Comparison of ENCODE assay signal across 8 mouse cellular contexts in the genomic region with DNA sequence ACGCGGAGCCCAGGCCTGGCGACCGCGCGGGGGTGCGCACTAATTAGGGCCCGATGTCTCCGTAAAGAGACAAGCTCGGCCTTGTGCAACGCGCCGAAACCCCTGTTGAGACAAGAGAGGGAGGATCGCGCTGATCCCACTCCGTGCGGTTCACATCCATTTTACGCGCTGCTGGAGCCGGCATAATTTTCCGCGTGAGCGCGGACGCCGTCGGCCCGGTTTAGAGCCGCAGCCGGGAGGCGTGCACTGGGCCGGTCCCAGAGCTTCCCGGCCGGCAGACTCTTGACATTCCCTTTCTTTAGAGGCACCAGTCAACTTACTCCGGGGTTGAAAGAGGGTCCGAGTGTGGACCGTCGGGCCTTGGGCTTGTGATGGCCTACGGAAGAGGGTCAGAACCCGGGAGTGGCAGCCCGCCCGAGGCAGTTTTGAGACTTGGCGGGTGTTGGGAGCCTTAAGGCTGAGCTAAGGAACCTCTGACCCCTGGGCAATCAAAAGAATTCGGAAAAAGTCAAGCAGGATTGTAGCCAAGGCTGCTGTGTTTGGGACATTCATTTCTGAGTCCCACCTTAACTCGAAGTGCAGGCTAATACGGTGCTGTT. TPM values are rescaled to one million over a fixed set of nuclear protein-coding genes. Genes with fewer than 3 reads are reported as not detected.
A peak's percentile ranks its signal among the peaks of the same experiment; 100 is the strongest.
DNase-seq lines count a peak whose midpoint lies in the region; ATAC-seq and TF ChIP-seq lines count a peak whose summit lies in the region.

No protein-coding gene starts in this region.

- H3K9me3 ChIP-seq in CH12.LX (replicated peaks; ENCODE audit: low read length), result no peaks in the 10 kb centered on the region
- H3K9me3 ChIP-seq in forebrain, embryonic 13.5 days (replicated peaks), result no peaks in the 10 kb centered on the region
- no peaks in the 10 kb centered on the region for H3K9me3 ChIP-seq in liver, embryonic 13.5 days (replicated peaks)

- ATAC-seq in forebrain, embryonic 13.5 days, result peak; percentile 72; the same call in 1 of the 2 replicates
- ATAC-seq in liver, embryonic 13.5 days (ENCODE audit: low read depth), result peak; percentile 32

- no peak for TF ChIP-seq CTCF in gastrocnemius, adult 2 months (IDR thresholded peaks at IDR 0.05)
- TF ChIP-seq CTCF in CH12.LX (conservative IDR thresholded peaks at IDR 0.05 in 1 of 2, IDR thresholded peaks at IDR 0.05 in 1 of 2; ENCODE audit: low read depth in 2 of 2, low read length in 2 of 2), result no peak

- in situ Hi-C loops in CH12.LX (cut with MboI; ENCODE audit: low pct_ligation_motif_present, low pct_unique_long_range_greater_than_20kb, low sequenced_read_pairs), result loop anchor here (25.0 kb wide), 1 partner anchor 611 kb away; no protein-coding TSS in a partner anchor

- dilution Hi-C loops in CH12.LX (cut with MboI; ENCODE audit: extremely low pct_ligation_motif_present, extremely low pct_unique_long_range_greater_than_20kb, low sequenced_read_pairs), result no loop called here

- TF ChIP-seq RAD21 in CH12.LX (IDR thresholded peaks at IDR 0.05; ENCODE audit: low read depth, low read length), result no peak

- under 1% methylated on average over 46 of the region's 46 CpGs for WGBS in forebrain, embryonic 13.5 days
- WGBS in liver, embryonic 13.5 days (ENCODE audit: insufficient replicate concordance), result under 1% methylated on average over 46 of the region's 46 CpGs

- peak overlapping the region; percentile 84 for H3K9ac ChIP-seq in CH12.LX (ENCODE audit: insufficient read depth, low read depth)
- H3K9ac ChIP-seq in forebrain, embryonic 13.5 days, result peak overlapping the region; percentile 66
- H3K9ac ChIP-seq in liver, embryonic 13.5 days, result peak overlapping the region; percentile 83

- no peak for TF ChIP-seq POLR2A in CH12.LX (IDR thresholded peaks at IDR 0.05; ENCODE audit: low read depth, low read length)

- H3K4me3 ChIP-seq in gastrocnemius, adult 2 months, result peak overlapping the region; percentile 95
- H3K4me3 ChIP-seq in CH12.LX (replicated peaks in 1 of 3; ENCODE audit: low read depth in 2 of 3, low read length in 2 of 3, poor library complexity in 1 of 3), result peak overlapping the region; percentile 64 to 67 (median 66)
- peak overlapping the region; percentile 44 for H3K4me3 ChIP-seq in forebrain, embryonic 13.5 days
- peak overlapping the region; percentile 70 for H3K4me3 ChIP-seq in liver, embryonic 13.5 days (replicated peaks)

- DNase-seq in gastrocnemius, adult 2 months, result no peak
- no peak for DNase-seq in gastrocnemius, postnatal 10 days
- DNase-seq in CH12.LX (ENCODE audit: extremely low read depth), result no peak
- no peak for DNase-seq in liver, embryonic 13.5 days
- DNase-seq in urinary bladder, postnatal 36 days (ENCODE audit: low spot score in 2 of 2), result no peak
- DNase-seq in left cerebral cortex, postnatal 36 days (ENCODE audit: low spot score in 2 of 2), result no peak
- DNase-seq in left cerebral cortex, postnatal 14 days (ENCODE audit: low spot score in 2 of 2), result no peak

- peak overlapping the region; percentile 93 for H3K27ac ChIP-seq in gastrocnemius, adult 2 months
- peak overlapping the region; percentile 84 for H3K27ac ChIP-seq in CH12.LX (ENCODE audit: insufficient read depth, low read depth)
- peak overlapping the region; percentile 95 for H3K27ac ChIP-seq in forebrain, embryonic 13.5 days
- peak overlapping the region; percentile 88 for H3K27ac ChIP-seq in liver, embryonic 13.5 days

- peaks cover 2 to 14% of the 10 kb centered on the region in 2 experiments; a peak in 2 of 4 replicates for H3K4me1 ChIP-seq in CH12.LX (ENCODE audit: control insufficient read depth in 1 of 2, insufficient read depth in 2 of 2)
- peaks cover 30% of the 10 kb centered on the region for H3K4me1 ChIP-seq in forebrain, embryonic 13.5 days
- H3K4me1 ChIP-seq in liver, embryonic 13.5 days (replicated peaks), result peaks cover 40% of the 10 kb centered on the region

- H3K27me3 ChIP-seq in CH12.LX (replicated peaks), result peaks cover 7% of the 10 kb centered on the region
- H3K27me3 ChIP-seq in forebrain, embryonic 13.5 days, result peaks cover 24% of the 10 kb centered on the region
- H3K27me3 ChIP-seq in liver, embryonic 13.5 days, result no peaks in the 10 kb centered on the region

- intact Hi-C loops in gastrocnemius, adult 2 months (cut with DNase I), result loop anchor here (5.0 kb wide), 4 partner anchors 91 to 371 kb away; no protein-coding TSS in a partner anchor
- intact Hi-C loops in left cerebral cortex, postnatal 36 days (cut with DNase I), result loop anchor here (5.0 to 10.0 kb wide), 8 partner anchors 91 to 1204 kb away; no protein-coding TSS in a partner anchor
- intact Hi-C loops in left cerebral cortex, postnatal 14 days (cut with DNase I), result loop anchor here (5.0 to 10.0 kb wide), 3 partner anchors 439 to 1016 kb away; no protein-coding TSS in a partner anchor

- TF ChIP-seq EP300 in CH12.LX (IDR thresholded peaks at IDR 0.05; ENCODE audit: low read length), result 0 out of 2 replicates have a peak, but pooled peaks have one; percentile 17

- H3K79me2 ChIP-seq in CH12.LX (replicated peaks; ENCODE audit: control insufficient read depth, extremely low read depth, insufficient read depth, poor library complexity, severe bottlenecking), result peaks cover 34% of the 10 kb centered on the region

- peaks cover 2 to 4% of the 10 kb centered on the region in 2 experiments for H3K36me3 ChIP-seq in CH12.LX (replicated peaks in 1 of 2; ENCODE audit: control insufficient read depth in 1 of 2, insufficient read depth in 1 of 2, low read length in 1 of 2)
- no peaks in the 10 kb centered on the region for H3K36me3 ChIP-seq in forebrain, embryonic 13.5 days (ENCODE audit: poor library complexity, severe bottlenecking)
- peaks cover 4% of the 10 kb centered on the region; the same call in 1 of the 2 replicates for H3K36me3 ChIP-seq in liver, embryonic 13.5 days

- peak overlapping the region; percentile 70 for H3K4me2 ChIP-seq in CH12.LX (ENCODE audit: insufficient read depth, low read depth, poor library complexity, severe bottlenecking)
- H3K4me2 ChIP-seq in forebrain, embryonic 13.5 days, result peak overlapping the region; percentile 59
- H3K4me2 ChIP-seq in liver, embryonic 13.5 days, result peak overlapping the region; percentile 92

TF ChIP-seq in CH12.LX, 34 proteins besides CTCF, POLR2A, EP300 and RAD21:
- TF ChIP-seq MAFK (IDR thresholded peaks at IDR 0.05; ENCODE audit: insufficient replicate concordance, low read length) (0 out of 2 replicates have a peak, but pooled peaks have one; percentile 4), MYC (IDR thresholded peaks at IDR 0.05; ENCODE audit: low read depth, low read length) (no peak), UBTF (IDR thresholded peaks at IDR 0.05; ENCODE audit: low read depth, low read length) (peak; percentile 84), SIN3A (IDR thresholded peaks at IDR 0.05; ENCODE audit: low read length) (peak; percentile 45; the same call in 1 of the 2 replicates), MEF2A (IDR thresholded peaks at IDR 0.05; ENCODE audit: borderline replicate concordance, low read depth, low read length) (peak; percentile 9; the same call in 1 of the 2 replicates)
TF ChIP-seq in CH12.LX: peak in this region for 4.

RNA-seq across cellular contexts. Expression of a gene that starts 0.9 kb away (rescaled TPM):
- total RNA-seq in gastrocnemius, adult 2 months (2021), result 10 to 100 TPM; 17.8 to 20.8 TPM
- 10 to 100 TPM; 20.3 to 21.1 TPM for total RNA-seq in gastrocnemius, postnatal 10 days (2021)
- total RNA-seq in CH12.LX (2012; rRNA removed) (18.9 and 19.8 TPM in 2 replicates), CH12.LX (2014; rRNA removed) (23.4 and 23.9 TPM in 2 replicates)
- polyA plus RNA-seq in CH12.LX (2012; ENCODE audit: insufficient read length, low read depth), result 23.8 and 27.7 TPM in 2 replicates
- 26.9 and 30.5 TPM in 2 replicates for polyA plus RNA-seq in forebrain, embryonic 13.5 days (2015; fragmentation: Nextera tagmentation; extraction: Ambion mirVana)
- 4.5 and 4.7 TPM in 2 replicates for polyA plus RNA-seq in liver, embryonic 13.5 days (2015; fragmentation: Nextera tagmentation; extraction: Ambion mirVana)
- total RNA-seq in left cerebral cortex, postnatal 36 days (2021), result 10 to 100 TPM; 39.0 to 46.1 TPM
- 10 to 100 TPM; 33.4 to 49.1 TPM for total RNA-seq in left cerebral cortex, postnatal 14 days (2021)

Comparison
In these comparisons a context has a peak if more than half of its experiments do, and no peak if none do; other contexts are left out.
1. H3K4me3 ChIP-seq: peak in every context shown above with its lines; median percentile 95 in gastrocnemius, adult 2 months; 70 in liver, embryonic 13.5 days; 66 in CH12.LX; 44 in forebrain, embryonic 13.5 days.